Mouse (Mus musculus): ENCODE measurements around the gene Arf1.

The Arf1 gene

GRCm38 (mm10) chr11:59228122-59228953 lies at the start of gene Arf1:
Arf1 (minus strand) TSS chr11:59228270.
- peak; percentile 90 for DNase-seq (ENCODE audit: low read depth, low spot score)

- no peak for DNase-seq (ENCODE audit: low read depth, low spot score)
Measured at GRCm38 (mm10) chr11:59276877-59277276, 48.8 kb upstream of the Arf1 start.

- DNase-seq (ENCODE audit: low read depth, low spot score) = no peak
Measured at GRCm38 (mm10) chr11:59274184-59274583, 46.1 kb upstream of the Arf1 start.

GRCm38 (mm10) chr11:59266727-59267126 lies 38.7 kb upstream of the Arf1 start:
- DNase-seq (ENCODE audit: low read depth, low spot score) = no peak

GRCm38 (mm10) chr11:59265154-59265813 lies 37.2 kb upstream of the Arf1 start:
- no peak for DNase-seq (ENCODE audit: low read depth, low spot score)

GRCm38 (mm10) chr11:59264593-59264992 lies 36.5 kb upstream of the Arf1 start:
- no peak for DNase-seq (ENCODE audit: low read depth, low spot score)

GRCm38 (mm10) chr11:59263870-59264563 lies 35.9 kb upstream of the Arf1 start:
- DNase-seq (ENCODE audit: low read depth, low spot score) = peak; percentile 43

- DNase-seq (ENCODE audit: low read depth, low spot score) = no peak
Measured at GRCm38 (mm10) chr11:59262308-59262707, 34.2 kb upstream of the Arf1 start.

- no peak for DNase-seq (ENCODE audit: low read depth, low spot score)
Measured at GRCm38 (mm10) chr11:59260706-59261493, 32.8 kb upstream of the Arf1 start.

- no peak for DNase-seq (ENCODE audit: low read depth, low spot score)
Measured at GRCm38 (mm10) chr11:59259647-59260046, 31.6 kb upstream of the Arf1 start.

- DNase-seq (ENCODE audit: low read depth, low spot score) = no peak
Measured at GRCm38 (mm10) chr11:59248101-59248500, 20.0 kb upstream of the Arf1 start.

GRCm38 (mm10) chr11:59243856-59244255 lies 15.8 kb upstream of the Arf1 start:
- no peak for DNase-seq (ENCODE audit: low read depth, low spot score)

GRCm38 (mm10) chr11:59241841-59242240 lies 13.8 kb upstream of the Arf1 start:
- no peak for DNase-seq (ENCODE audit: low read depth, low spot score)

- DNase-seq (ENCODE audit: low read depth, low spot score) = no peak
Measured at GRCm38 (mm10) chr11:59239796-59240195, 11.7 kb upstream of the Arf1 start.

- no peak for DNase-seq (ENCODE audit: low read depth, low spot score)
Measured at GRCm38 (mm10) chr11:59239428-59239785, 11.3 kb upstream of the Arf1 start.

- no peak for DNase-seq (ENCODE audit: low read depth, low spot score)
Measured at GRCm38 (mm10) chr11:59238525-59239427, 10.7 kb upstream of the Arf1 start.

GRCm38 (mm10) chr11:59232797-59233196 lies 4.7 kb upstream of the Arf1 start:
- no peak for DNase-seq (ENCODE audit: low read depth, low spot score)

GRCm38 (mm10) chr11:59230144-59230760 lies 2.2 kb upstream of the Arf1 start:
- DNase-seq (ENCODE audit: low read depth, low spot score) = no peak

GRCm38 (mm10) chr11:59227604-59228121 lies 407 bp downstream of the Arf1 start:
- DNase-seq (ENCODE audit: low read depth, low spot score) = no peak

Data from brain, embryonic 18.5 days (tissue).